Mouse (Mus musculus) monocyte, adult 5-6 weeks (primary cell): ENCODE data around the gene Sgpp2. TPM values are rescaled to one million over a fixed set of nuclear protein-coding genes. Genes with fewer than 3 reads are reported as not detected.

Experiments used
- ATAC-seq: fragments of 153-309, 156-312 bp; replicated peaks from 2 replicates; pipeline ENCODE4 v1.8.0; 2017; ENCODE audit warnings: mild to moderate bottlenecking; ENCODE audit not compliant: low TSS enrichment, insufficient number of reproducible peaks, severe bottlenecking, poor library complexity, low FRiP score
- total RNA-seq: library from RNA; stranded (forward); fragments of 200-1000, 200-491, 200-594 nt; gene quantifications from 3 replicates; pipeline ENCODE4 v1.2.3, GENCODE M21; 2017

Sgpp2 gene
- total RNA-seq, 1 experiment from 2014 or later = 0.57 TPM

DNA sequence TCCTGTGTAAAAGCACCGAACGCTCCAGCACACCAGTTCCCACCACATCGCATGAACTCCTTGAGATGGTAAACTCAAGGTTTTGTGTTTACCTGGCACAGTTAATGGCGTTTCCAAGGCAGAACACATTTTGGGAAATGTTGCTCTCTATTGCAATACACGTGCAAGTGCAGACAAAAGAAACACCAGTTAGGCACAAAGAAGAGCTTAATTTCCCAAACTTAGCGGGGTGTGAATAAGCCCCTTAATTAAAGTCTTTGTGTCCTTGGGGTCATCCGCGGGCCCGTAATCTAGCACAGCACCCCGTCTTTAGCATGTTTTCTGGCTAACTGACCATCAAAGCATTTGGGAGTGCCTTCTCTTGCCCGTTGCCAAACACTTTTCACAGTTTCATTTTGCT is 118.7 kb downstream of the Sgpp2 start:
- no peak for ATAC-seq

DNA sequence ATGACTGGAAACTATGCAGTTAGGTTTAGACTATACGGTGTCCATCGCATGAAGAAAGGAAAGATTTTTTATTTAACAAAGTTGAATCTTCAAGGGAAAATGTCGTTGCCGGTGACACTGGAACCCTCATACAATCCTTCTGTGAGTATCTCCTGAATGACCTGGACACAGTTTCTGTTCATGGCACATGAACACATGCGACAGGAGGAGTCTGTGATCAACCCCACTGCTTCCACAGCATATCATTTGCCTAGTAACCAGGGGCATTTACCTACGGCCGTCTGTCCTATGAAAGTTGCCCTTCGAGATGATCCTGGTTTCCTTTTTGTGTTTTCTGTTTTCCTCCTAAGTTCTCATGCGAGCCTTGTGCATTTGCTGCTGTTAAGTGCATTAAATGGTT is 123.3 kb downstream of the Sgpp2 start:
- no peak for ATAC-seq

DNA sequence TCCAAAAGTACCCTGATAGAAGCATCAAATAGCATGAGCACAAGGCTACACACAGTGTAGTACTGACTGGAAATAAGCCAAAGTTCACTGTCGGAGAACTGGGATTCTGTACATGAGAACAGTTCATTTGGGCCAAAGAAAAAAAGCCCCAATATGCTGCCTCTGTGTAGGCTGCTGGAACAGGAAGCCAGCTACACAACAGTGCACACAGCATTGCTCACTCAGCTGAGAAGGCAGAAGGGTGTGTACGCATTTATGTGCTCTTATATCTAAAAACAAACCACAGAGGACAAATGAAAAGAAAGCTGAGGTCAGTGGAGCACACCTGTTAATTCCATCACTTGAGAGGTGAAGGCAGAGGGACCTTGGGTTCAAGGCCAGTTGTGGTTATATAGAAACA is 125.8 kb downstream of the Sgpp2 start:
- ATAC-seq = no peak

DNA sequence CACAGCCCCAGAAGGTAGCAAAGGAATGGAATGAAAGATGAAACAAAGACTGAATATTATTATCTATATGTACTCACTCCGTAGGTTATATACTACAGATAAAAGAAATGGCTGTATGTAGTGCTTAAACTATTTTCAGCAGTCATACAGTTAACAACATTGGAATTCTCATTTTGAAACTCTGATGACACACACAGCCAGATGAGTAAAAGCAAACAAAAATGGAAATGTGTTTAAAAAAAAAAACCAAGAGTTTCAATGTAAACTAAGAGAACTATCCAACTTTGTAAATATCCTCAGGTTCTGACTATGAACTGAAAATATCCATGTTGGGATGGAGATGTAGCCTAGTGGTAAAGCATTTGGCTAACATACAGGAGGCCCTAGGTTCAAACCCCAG is 126.3 kb downstream of the Sgpp2 start:
- no peak for ATAC-seq

DNA sequence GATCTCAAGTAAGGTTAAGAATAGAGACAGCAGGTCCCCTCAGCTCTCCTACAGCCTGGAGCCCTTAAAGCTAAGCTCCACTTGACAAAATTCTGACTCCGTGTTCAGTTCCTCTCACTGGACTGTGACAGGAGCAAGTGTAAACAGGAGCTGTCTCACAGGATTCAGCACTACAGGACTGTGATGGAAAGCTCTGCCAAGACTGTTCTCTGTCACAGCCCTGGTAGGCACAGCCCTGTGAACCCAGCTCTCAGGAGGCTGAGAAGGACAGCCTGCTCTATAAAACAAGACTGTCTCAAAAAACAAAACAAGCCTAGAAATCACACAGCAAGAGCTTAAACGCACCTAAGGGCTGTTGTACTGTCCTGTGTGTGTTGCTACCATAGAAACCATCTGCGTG is 127.0 kb downstream of the Sgpp2 start:
- no peak for ATAC-seq

DNA sequence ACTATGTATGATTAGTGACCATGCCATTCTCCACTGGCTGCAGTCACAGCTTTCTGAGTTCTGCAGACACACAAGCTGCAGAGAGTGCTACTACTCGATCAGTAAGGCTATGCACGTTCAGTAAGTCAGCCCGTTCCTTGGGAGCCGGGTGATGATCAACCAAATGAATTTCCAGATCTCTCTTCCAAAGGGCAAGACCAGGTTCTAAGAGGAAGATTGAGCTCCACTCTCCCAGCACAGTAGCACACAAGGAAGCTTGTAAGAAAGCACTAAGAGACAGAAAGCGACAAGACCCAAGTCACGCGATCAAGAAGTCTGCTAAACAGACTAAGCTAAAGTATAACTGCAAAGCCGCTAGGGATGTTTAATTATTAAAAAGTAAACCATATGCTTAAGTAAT is 130.6 kb downstream of the Sgpp2 start:
- ATAC-seq = no peak

DNA sequence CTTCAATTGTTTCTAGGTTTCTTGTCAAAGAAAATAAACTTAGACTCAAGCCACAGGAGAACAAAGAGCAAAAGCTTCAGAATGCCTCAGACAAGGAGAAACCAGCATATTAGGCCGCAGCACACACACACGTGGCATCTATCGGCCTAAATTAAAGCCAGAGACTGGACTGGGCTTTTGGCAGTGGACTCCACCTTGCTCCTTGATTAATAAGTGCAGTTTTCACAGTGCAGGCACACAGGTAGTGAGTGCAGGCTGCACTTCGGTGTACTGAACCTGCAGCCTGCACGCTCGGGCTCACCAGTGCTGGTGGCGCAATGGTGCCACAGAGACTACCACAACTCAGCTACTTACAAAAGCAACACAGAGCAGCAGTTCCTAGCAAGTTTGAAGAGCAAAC is 132.9 kb downstream of the Sgpp2 start:
- no peak for ATAC-seq

DNA sequence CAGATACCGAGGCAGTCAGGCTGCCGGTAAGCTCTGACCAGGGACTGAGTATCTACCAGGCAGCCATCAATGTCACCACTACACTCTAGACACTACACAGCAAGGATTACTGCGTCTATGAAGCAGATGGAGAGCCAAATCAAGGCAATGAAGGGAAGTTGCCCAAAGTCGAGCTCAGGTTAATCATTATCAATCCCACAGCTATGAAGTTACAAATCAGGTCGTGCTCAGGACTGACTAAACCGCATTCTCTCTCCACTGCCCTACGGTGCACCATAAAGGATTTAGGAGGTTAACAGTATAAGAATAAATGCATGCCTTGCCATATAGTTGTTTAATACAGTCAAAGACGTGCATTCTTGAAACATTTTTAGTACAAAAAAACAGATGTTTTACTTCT is 136.1 kb downstream of the Sgpp2 start:
- no peak for ATAC-seq

DNA sequence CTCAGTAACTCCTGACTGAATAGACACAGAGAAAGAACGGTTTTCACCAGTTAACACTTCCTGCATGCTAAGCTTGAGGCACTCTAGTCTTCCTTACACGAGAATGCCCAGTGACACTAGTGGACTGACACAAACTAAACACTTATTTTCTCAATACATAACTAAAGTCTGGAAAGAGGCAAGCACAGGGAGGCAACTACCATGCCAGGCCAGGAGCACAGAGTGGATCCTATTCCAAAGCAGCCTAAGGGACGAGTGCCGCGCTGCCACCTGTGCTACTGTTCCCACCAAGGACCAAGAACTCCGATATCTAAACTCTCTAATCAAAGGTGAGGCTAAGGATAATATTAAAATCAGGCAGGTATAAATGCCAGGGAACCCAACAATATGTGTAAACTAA is 136.6 kb downstream of the Sgpp2 start:
- ATAC-seq = no peak

DNA sequence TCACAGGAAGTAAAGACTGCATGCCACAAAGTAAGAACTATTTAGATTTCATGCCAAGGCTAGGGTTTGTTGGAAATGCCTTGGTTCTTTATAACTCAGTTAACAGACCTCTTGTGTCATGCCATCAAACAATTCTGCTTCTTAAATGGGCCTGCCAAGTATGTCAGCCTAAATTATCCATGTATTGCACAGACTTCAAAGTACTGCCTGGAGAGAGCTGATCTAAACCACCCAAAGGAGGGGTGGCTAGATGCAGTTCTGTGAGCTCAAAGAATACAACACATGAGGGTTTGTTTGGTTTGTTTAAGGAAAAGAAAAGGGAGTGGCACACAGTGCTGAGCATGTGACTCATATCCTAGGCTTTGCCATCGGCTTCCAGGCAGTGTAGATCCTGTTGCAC is 137.9 kb downstream of the Sgpp2 start:
- no peak for ATAC-seq

DNA sequence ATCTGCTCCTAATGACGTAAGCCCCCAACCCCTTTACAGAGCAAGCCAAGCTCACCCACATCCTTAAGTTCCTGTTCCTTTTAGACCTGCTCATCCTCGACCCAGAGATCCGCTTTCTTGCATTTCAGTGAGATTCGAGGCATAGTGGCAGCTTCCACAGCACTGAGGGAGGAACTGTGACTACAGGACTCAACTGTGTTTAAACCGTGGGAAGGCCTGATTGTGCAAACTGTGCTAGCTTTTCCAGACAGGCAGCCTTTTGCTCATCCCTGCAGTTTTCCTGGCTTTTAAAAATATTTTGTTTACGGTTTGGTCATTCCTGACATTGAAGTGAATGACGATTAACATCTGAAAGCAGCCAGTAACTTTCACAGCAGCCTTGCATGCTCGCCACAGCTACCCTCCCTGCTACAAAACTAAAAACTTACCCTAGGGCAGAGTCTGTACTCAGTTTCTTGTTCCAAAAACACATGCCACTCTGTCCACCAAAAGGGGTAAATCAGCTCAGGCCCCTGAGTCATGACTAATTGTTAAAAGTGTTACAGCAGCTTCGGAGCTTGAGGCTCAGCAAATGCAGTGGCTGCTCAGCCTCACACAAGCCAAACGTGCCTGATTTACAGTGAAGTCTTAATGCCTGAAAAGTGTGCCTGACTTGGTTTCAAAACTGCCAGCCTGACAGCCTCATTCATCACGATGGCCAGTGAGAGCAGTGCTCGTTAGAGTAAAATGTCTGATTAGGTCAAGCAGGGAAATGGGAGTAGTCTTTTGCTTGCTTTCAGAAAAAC is 141.1 kb downstream of the Sgpp2 start:
- no peak for ATAC-seq

DNA sequence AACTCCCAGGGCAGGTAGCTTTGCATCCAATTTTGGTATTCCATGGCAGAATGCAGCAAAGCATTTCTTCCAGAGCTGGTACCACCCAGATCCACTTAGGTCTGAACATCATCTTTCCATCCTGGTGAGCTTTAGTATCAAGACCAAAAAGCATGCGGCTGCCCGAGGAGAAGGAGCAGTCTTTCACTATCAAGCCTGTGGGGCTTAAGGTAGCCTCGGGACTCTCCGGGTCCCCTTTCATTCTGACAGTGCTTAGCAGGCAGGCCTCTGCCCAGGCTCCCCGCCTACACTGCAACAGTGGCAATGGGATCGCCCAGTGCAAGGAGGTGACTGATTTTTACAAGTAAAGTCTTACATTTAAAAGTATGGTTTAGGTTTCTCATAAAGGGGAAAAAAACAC is 142.4 kb downstream of the Sgpp2 start:
- ATAC-seq = no peak

DNA sequence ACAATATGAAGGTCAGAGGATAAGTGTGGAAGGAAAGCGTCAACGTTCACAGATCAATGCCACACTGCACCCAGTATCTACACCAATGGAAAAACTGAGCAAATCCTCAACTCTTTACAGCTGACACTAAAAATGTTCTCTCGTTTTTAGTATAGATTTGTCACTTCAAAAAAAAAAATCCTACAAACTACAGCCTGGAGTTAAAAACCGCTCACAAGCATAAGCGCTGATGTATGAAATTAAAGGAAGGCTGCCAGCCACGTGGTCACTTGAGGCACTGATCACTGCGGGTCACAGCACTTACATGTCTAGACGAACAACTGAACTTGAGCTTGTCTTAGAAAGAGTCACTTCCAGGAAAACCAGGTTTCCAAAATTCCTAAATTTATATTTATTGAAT is 143.7 kb downstream of the Sgpp2 start:
- no peak for ATAC-seq

DNA sequence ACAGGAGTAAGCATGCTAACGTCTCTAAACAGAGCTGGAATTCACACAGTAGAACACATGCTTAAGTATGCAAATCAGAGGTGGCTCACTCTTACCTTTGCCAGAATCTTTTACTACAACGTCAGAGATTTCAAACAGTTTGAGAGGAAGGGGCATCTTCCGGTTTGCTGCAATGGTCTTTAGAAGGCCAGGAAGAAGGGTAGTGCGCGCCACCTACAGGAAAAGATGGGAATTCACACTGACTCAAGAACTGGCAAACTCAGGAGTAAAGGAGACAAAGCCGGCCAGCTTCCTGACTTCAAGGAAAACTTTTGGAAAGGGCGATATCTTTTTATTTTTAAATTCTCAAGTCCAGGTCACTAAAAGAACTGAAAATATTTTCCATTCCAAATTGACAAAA is 144.5 kb downstream of the Sgpp2 start:
- ATAC-seq = no peak

Other genes with a start within 250 kb of the Sgpp2 start
- not detected in 3 replicates for gene Pax3, start 113.2 kb upstream of the Sgpp2 start, total RNA-seq
- 16.5 to 27.7 TPM (median 20.3 TPM) in 3 replicates for gene Farsb, start 178.6 kb downstream of the Sgpp2 start, total RNA-seq
- gene Mogat1, start 200.6 kb downstream of the Sgpp2 start, total RNA-seq = not detected in 3 replicates
- not detected in 3 replicates for gene BC035947, start 201.8 kb downstream of the Sgpp2 start, total RNA-seq